Mouse (Mus musculus): Measurements from ENCODE around the gene Ide. TPM values are rescaled to one million over a fixed set of nuclear protein-coding genes. Genes with fewer than 3 reads are reported as not detected.

The Ide gene
- total RNA-seq, 2 experiments from 2014 or later, result 43.3 to 48.0 TPM

DNA sequence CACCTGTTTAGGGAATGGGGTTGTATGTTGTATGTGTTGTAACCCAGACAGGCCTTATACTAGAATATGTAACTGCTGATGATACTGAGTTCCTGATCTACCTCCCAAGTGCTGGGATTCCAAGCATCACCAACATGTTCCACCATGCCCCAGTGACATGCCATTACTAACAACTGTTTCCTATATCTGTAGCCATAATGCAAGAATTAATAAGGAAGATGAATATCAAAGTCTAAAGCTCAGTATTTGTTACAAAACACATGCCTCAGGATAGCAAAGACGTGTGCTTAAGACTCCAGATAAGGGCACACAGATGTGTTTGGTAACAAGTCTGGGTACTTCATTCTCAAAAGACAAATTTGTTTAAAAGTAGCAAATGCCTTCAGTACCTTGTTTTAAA lies 2.3 kb downstream of the Ide start:
- no peak for DNase-seq
- intact Hi-C loops (cut with DNase I), result no loop called here

- no peak for DNase-seq
- intact Hi-C loops (cut with DNase I), result no loop called here
Observed at GRCm38 (mm10) chr19:37333357-37333756, 4.3 kb downstream of the Ide start.

GRCm38 (mm10) chr19:37332726-37333125 lies 4.9 kb downstream of the Ide start:
- intact Hi-C loops (cut with DNase I), result no loop called here
- no peak for DNase-seq

DNA sequence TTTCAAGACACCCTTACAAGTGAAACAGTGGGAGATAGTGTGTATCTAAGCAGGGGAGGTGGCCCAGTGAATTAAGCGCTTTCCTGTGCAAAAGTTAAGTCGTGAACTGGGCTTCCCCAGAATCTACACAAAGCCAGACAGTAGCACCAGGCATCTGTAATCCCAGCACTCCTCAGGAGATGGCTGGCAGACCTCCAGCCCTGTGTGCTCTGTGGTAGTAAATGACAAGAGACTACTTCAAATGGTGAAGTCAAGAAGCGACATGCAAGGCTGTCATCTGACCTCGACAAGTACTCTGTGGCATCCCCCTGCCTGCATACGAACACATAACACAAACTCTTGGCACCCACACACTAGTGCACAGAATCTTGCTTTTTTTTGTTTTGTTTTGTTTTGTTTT lies 10.4 kb downstream of the Ide start:
- intact Hi-C loops (cut with DNase I), result no loop called here
- DNase-seq, result peak; percentile 30

DNA sequence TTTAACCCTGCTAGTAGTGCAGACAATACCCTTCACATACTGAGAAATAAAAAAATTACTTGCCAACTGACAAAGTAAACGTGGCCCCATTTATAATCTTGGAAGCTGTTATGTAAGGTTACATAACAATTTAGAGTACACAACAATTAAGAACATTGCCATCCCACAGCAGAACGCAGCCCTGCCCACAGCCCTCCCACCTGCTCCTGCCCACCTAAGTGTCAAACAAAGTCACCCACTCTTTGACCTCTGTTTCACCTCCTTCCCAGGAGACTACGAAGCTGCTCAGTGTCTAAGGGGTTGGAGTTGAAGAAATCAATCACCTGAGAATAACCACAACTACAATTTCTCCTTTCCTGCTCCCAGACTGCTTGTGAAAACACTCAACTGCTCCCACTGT lies 14.1 kb downstream of the Ide start:
- intact Hi-C loops (cut with DNase I), result no loop called here
- no peak for DNase-seq

GRCm38 (mm10) chr19:37320802-37321619 lies 16.6 kb downstream of the Ide start:
- peak; percentile 14 for DNase-seq
- intact Hi-C loops (cut with DNase I), result no loop called here

DNA sequence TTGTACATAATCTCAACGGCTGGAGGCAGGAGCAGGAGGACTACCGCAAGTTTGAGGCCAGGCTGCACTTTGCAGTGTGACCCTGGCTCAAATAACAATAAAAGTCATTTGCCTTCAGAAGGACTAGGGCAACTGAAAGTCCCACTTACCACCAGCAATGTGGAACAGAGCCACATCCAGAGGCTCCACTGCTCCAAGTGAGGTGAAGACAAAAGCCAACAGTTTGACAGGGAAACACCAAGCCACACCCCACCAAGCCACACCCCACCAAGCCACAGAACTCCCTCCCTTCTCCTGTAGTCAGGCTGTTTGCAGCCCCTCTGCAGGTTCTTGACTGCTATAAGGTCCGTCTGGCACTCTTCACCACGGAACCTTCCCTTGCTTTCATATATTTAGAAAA lies 20.3 kb downstream of the Ide start:
- intact Hi-C loops (cut with DNase I), result no loop called here
- DNase-seq, result no peak

GRCm38 (mm10) chr19:37315091-37315490 lies 22.6 kb downstream of the Ide start:
- no peak for DNase-seq
- intact Hi-C loops (cut with DNase I), result no loop called here

- no peak for DNase-seq
- intact Hi-C loops (cut with DNase I), result no loop called here
Observed at GRCm38 (mm10) chr19:37311426-37311825, 26.2 kb downstream of the Ide start.

- DNase-seq, result no peak
- intact Hi-C loops (cut with DNase I), result no loop called here
Observed at GRCm38 (mm10) chr19:37310133-37310532, 27.5 kb downstream of the Ide start.

DNA sequence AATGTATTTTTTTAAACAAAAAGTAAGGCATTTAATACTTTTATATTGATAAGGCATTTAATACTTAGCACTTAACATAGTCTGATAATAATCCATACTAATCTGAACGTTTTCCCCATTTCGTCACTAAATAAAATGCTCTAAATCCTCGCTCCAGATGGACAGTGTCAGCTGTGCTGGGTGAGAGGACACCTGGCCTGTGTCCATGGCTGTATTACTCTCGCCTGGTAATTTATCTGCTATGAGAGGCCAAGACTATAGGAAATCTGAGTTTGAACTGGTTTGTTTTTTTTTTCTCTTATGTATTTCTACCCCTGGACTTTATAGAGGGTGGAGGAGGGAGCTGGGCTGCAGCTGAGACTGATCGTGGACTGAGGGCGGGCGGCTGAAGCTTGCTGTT lies 28.7 kb downstream of the Ide start:
- intact Hi-C loops (cut with DNase I), result no loop called here
- peak; percentile 20 for DNase-seq

DNA sequence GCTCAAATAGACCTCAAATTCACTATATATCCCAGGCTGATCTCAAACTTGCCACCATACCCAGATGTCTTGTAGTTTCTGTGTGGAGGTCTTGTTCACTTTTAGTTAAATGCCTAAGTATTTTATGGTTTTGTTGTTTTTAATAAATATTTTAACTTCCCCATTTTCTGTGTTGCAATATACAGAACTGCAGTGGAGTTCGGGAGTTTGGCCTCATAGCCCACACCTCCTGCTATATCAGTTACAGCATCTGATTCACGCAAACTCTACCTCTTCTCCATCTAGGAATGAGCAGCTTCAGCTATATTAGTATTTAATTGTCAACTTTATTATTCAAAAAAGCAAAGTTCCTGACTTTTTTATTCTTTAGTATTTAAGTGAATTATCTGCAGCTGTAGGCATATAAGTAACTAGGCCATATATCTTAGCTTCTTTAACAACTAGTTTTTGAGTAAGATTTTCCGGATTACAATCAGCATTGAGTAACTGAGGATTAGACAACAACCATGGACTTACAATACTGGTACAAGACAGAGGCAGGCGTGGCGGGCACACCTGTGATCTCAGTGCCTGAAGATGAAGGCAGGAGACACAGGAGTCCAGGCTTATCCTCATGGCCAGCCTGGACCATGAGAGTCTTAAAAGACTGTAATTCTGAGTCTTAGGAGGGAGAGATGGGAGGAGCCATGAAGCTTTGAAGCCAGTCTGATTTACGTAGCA lies 29.7 kb downstream of the Ide start:
- DNase-seq, result no peak
- intact Hi-C loops (cut with DNase I), result no loop called here

DNA sequence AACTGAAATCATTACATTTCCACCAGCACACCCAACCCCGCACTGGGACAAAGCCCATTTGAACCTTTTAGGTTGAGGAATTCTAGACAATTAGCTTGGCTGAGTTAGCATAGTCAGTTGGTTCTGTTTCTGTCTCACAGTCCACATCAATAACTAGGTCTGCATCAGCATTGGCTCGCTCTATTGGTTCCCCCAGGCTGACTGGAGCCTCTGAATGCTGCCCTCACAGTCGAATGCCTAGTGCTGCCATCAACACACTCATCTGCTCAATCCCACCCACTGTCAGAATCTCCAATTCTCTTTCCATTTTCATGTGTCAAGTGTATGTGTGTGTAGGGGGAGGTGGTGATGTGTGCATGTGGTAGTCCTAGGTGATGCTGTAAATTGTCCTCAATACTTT lies 31.5 kb downstream of the Ide start:
- intact Hi-C loops (cut with DNase I), result no loop called here
- no peak for DNase-seq

DNA sequence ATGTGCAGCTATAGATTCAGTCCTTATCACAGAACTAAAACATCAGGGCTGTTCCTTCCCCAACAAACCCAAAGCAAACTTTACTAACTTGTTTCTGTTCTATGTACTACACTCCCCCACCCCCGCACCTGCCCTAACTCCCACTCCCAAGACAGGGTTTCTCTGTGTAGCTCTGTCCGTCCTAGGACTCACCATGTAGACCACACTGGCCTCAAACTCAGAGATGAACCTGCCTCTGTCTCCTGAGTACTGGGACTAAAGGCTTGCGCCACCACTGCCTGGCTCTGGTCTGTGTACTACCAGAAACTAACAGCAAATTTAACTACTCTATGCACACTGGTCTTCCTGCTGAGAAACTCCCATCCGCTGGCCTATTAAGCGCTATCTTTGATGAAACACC lies 32.8 kb downstream of the Ide start:
- intact Hi-C loops (cut with DNase I), result no loop called here
- DNase-seq, result no peak

GRCm38 (mm10) chr19:37304006-37304405 lies 33.6 kb downstream of the Ide start:
- intact Hi-C loops (cut with DNase I), result no loop called here
- DNase-seq, result no peak

- intact Hi-C loops (cut with DNase I), result no loop called here
- no peak for DNase-seq
Observed at GRCm38 (mm10) chr19:37301733-37302132, 35.9 kb downstream of the Ide start.

GRCm38 (mm10) chr19:37291676-37292075 lies 46.0 kb downstream of the Ide start:
- intact Hi-C loops (cut with DNase I), result no loop called here

GRCm38 (mm10) chr19:37290906-37291305 lies 46.7 kb downstream of the Ide start:
- intact Hi-C loops (cut with DNase I), result no loop called here
- DNase-seq, result no peak

More at GRCm38 (mm10) chr19:37291676-37292075, 46.0 kb downstream of the Ide start:
- no peak for DNase-seq

- intact Hi-C loops (cut with DNase I), result no loop called here
Observed at GRCm38 (mm10) chr19:37284775-37285174, 52.9 kb downstream of the Ide start.

DNA sequence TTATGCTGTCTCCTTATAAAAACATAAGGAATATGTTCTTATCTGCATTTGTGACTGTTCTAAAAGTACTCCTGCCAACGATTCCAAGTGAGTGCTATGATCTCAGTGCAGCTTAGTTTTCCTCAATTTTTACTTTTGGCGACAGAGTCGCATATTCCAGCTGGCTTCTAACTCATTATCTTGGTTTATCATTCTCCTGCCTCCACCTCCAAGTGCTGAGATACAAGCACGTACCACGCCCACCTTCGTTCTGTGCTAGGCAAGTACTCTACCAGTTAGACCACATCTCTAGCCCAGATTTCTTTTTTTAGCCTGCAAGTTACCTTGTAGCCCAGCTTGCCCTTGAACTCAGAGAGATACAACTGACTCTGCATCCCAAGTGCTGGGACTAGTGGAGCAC lies 54.5 kb downstream of the Ide start:
- DNase-seq, result no peak
- intact Hi-C loops (cut with DNase I), result no loop called here

More at GRCm38 (mm10) chr19:37284775-37285174, 52.9 kb downstream of the Ide start:
- no peak for DNase-seq

GRCm38 (mm10) chr19:37281710-37282109 lies 55.9 kb downstream of the Ide start:
- DNase-seq, result no peak
- intact Hi-C loops (cut with DNase I), result no loop called here

DNA sequence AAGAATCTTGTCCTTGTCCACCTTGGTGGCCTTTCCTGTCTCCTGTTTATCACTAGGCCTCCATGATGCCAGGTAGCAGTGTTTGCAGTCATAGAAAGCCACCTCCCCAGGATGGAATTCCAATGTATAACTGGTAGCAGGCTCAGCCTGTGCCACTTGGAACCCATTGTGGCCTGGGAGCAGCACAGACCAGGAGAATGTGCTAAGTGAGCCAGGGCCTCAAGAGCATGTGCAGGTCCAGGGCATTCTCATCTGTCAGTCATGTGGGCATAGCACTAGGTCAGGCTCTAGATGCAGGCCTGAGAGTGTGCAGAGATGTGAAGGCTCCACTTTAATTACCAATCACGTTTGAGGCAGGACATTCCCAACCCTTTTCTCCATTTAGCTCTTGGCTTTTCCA lies 58.5 kb downstream of the Ide start:
- DNase-seq, result no peak
- intact Hi-C loops (cut with DNase I), result no loop called here

Data from left cerebral cortex, postnatal 4 days (tissue).